Mouse (Mus musculus) naive thymus-derived CD4-positive, alpha-beta T cell, adult 2 months (primary cell): ENCODE measurements around the gene Sec24c.
A peak's percentile ranks its signal among the peaks of the same experiment; 100 is the strongest.

Source experiments
- DNase-seq: peaks from one replicate; pipeline ENCODE4 v3.0.0-alpha.2; 2011; ENCODE audit warnings: low read depth

Gene Sec24c

DNA sequence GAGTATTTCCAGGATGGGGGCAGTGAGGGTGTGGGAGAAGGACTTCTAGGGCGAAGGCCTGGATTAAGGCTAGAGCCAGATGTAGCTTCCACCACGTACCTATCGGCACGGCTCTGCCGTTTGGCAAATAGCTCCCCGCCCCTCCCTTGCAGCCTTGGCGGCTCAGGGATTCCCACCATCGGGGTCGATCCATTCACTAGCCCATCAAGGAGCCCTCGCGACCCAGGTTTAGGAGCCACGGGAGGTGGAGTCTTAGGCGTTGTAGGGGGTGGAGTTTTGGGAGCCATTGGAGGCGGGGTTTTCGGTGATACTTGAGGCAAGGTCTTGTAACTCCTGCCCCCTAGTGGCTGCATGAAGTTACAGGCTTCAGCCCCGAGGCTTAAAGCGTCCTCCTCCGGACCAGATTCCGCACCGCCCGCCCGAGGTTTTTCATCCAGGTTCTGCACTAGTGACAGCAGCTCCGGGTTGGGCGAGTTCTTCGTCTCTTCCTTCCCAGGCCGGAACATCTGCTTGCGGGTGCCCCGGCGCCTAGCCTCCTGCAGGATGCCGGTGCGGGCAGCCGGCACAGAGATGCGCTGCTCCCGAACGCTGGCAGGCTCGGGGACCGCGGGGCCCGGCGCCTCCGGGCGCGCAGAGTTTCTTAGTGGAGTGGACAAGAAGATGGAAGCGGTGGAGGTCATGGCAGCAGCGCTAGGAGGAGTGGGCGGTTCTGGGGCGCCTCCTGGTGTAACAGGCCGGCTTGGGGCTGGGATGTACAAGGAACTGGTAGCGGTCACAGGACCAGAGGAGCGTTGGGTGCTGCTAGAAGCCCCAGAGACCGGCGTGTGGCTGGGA is 13.1 kb upstream of the Sec24c start:
- DNase-seq = peak; percentile 97

DNA sequence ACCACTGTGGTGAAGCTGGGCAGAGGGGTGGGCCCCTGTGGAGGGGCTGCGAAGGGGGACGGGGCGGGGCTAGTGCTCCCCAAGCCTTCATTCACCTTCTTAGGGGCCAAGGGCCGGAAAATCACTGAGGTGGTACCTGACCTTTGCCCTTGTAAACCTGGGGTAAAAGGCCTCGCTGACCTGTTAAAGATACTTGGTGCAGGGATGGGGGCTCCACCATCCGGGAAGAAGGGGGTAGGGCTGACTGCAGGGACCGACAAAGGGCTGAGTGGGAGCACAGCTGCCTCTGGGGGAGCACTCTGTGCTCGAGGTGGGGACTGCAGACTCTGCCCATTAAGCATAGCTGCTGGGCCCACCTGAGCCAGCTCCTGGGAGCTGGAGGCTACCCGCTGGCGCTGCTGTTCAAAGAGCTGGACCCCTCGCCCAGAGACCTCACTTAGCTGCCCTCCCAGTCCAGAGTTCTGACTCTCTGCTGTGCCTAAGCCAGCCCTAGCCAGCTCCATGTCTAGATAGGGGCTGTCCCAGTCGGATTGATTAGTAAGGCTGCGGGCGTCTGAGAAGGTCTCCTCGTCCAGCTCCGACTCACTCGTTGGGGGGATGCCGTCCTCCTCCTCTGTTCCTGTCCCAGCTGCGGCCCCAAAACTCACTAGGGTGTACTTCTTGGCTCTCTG is 12.3 kb upstream of the Sec24c start:
- DNase-seq = no peak

DNA sequence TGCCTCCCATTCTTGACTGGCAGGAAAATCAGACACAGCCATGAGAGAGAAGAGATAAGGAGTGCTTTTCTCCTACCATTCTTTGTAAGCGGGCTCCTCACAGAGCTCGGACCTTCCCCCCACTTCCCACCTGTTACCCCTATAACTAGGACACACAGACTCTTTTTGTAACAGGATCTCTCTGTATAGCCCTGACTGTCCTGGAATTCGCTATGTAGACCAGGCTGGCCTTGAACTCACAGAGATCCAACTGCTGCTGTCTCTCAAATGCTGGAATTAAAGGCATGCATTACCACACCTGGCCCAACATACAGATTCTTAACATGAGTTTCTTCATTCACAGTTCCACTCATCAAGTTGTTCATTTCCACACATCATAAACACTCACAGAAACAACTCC is 11.4 kb upstream of the Sec24c start:
- no peak for DNase-seq

DNA sequence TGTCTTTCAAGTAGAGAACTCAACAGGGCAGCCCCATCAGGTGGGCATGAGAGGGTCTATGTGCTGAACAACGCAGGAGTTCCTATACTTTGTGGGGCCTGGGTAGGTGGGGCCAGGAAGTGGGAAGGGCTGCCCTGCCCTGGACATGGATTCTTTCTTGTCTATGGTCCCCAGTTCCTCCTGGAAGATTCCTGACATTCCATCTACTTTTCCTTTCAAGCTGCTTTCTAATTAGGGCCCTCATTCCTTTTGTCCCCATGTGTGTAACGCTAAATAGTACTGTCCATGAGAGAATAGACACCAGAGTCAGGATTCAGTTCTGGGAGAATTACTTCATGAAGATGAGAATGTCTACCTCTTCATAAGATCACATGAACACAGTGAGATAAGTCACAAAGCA is 10.5 kb upstream of the Sec24c start:
- no peak for DNase-seq

DNA sequence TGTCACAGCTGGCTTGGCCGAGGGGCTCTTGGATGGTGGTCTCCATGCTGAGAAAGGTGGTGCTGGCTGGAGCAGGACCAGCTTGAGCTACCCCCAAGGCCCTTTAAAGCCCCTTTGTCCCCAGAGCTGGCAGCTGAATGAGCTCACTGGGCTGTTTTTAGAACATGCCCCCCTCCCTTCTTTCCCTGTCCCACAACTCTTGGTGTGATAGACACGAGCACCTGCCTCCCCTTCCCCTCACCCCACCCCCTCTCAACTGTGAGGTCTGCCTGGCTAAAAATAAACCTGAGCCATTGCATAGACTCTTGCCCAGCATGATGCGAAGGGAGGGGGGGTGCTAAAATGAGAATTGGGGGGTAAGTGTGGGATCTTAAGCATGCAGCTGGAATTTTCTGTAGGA is 9.7 kb upstream of the Sec24c start:
- DNase-seq = no peak

DNA sequence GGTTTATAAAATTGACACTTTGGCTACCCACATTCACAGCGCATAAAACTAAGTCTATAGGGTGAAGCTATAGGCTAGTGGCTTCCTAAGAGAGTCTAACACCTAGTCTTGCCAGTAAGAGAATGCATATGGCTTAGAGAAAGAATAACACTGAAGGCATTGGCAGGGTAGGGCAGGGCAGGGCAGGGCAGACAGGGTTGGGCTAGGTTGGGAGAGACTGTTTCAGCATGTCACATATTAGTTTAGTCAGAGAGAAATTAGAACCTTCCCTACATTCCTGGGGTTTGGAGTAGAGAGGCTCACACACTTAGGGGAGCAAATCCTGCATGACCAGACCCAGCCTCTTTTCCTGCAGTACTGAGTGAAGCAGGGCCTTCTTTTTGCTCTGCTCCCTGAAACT is 6.6 kb upstream of the Sec24c start:
- no peak for DNase-seq

DNA sequence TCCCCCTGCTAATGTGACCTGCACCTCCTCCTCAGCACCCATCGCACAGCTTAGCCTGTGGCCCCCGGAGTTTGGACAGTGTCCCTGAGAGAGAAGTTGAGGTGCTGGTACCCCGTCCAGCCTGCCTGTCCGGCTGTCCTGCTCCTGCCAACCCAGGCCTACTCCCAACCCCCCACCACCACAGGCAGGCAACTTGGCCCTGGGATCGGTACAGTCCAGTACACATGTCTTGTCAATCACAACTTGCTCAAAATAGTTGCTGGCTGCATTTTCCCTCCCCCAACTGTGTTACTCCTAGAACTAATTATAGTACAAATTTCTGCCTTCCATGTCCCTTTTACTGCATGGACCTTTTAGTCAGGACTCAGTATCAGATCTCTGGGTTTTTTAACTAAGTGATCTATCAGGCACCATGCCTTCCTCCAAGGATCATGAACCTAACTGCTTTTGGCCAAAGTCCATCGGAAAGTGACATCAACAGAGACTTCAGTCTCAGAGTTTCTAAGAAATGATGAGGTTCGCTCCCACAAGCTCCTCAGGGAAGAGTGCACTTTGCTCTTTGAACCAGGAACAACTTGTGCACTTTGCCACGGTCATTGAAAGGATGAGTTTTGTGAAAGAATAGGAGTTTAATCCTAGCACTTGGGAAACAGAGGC is 5.8 kb upstream of the Sec24c start, which contains the start of gene Synpo2l:
TSS of gene Synpo2l (minus strand) at position 201 of the 657 bp plus-strand sequence.
- DNase-seq = no peak

DNA sequence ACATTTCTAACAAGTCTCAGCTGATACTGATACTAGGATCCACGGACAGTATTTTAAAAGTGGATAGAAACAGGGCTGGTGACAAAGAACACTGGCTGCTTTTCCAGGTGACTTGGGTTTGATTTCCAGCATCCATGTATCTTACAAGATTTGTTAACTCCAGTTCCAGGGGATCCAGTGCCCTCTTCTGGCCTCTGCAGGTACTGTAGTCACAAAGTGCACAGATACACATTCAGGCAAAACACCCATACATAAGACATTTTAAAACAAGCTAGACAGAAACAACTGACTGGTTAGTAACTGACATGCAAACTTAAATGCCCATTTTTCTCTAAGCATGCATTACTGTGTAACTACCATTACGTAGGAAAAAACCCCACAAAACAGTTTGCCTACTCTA is 1.1 kb upstream of the Sec24c start:
- peak; percentile 70 for DNase-seq

DNA sequence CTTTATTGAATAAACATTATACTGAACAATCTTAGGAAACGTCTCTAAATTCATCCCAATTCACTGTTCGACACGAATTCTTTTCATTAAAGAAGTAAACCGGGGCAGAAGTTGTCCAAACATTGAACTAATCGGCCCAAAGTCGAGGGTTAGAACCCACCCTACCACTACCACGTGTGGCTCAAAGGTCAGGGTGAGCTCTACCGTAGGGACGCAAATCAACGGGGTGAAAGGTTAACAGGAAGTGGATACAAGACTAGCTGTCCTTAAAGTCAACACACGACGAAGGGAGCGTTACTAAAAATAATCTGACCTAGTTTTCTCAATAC is 409 bp upstream of the Sec24c start:
- no peak for DNase-seq

DNA sequence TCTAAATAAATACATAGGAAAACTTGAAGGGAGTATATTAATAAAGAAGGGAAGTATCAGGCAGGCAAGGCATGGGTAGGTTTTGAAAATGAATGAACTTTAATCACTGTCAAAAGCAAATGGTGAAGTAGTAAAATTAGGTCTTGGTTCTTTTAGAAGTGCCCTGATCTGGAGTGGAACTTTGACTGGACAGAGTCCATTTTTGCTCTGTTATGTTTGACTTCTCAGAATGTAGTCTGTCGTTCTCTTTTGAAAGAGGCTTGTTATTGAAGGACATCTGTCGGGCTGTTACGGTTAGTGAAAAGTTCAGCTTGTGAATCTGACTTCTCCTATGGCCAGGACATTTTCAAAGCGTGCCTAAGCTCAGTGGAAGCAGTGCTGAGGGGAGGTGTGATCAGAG is 3.8 kb downstream of the Sec24c start:
- no peak for DNase-seq

DNA sequence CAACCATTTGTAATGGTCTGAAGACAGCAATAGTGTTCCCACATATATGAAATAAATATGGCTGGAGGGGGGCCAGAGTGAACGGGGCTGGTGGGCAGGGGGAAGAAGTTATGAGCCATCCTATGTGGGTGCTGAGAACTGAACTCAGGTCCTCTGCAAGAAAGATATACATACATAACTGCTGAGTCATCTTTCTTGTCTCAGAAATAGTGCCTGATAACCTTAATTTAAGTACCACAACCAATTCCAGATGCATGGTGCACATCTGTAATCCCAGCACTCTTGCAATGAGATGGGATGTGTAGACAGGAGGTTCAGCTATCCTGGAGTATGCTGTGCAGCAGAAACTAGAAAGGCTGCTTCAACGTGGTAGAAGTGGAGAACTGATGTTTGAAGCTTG is 7.6 kb downstream of the Sec24c start:
- peak; percentile 27 for DNase-seq

DNA sequence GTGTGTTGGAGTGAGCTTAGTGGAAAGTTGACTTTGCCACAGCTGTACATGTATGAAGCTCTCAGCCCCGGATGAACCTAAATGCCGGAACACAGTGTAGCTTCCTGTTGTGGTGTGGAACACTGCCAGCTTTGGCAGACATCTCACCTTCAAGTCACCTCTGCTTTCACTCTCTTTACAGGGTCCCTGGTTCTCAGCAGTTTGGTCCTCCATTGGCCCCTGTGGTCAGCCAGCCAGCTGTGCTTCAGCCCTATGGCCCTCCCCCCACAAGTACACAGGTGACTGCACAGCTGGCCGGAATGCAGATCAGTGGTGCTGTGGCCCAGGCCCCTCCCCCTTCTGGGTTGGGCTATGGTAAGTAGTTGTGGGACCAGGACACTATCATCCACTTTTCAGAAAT is 8.4 kb downstream of the Sec24c start:
- peak; percentile 90 for DNase-seq

DNA sequence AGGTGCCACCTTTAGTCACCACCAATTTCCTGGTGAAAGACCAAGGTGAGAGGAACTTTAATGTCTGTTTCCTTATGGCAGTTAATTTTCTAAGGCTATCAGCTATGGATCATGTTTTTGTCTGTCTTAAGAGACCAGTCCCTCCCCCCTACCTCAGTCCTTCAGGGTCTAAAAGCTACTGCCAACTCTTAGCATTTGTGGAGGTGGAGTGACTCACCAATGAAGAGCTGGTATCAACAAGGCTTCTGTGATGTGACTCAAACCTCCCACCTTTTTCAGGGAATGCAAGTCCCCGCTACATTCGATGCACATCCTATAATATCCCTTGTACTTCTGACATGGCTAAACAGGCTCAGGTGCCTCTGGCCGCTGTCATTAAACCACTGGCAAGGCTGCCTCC is 12.5 kb downstream of the Sec24c start:
- no peak for DNase-seq

DNA sequence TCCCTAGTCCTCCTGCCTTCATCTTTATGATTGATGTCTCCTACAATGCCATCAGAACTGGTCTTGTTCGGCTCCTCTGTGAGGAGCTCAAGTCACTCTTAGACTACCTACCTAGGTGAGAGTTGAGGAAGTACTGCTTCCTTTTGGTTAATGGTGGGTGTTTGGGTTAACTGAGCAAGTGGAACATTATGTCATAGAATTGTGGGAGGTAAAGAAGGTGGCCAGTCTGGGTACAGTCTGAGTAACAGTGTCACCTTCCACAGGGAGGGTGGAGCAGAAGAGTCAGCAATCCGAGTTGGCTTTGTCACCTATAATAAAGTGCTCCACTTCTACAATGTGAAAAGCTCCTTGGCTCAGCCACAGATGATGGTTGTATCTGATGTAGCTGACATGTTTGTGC is 14.9 kb downstream of the Sec24c start:
- DNase-seq = no peak

DNA sequence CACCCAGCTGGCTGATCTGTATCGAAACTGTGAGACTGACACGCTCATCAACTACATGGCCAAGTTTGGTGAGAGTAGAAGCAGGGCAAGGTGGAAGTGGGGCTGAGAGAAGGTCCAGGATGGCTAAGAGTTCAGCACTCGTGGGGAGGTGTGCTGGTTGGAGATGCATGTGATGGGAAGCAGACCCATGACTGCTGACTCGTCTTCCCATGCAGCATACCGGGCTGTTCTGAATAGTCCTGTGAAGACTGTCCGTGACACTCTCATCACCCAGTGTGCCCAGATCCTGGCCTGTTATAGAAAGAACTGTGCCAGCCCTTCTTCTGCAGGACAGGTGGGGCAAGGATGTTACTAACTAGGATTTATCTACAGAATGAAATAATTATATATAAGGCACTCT is 17.7 kb downstream of the Sec24c start:
- no peak for DNase-seq

DNA sequence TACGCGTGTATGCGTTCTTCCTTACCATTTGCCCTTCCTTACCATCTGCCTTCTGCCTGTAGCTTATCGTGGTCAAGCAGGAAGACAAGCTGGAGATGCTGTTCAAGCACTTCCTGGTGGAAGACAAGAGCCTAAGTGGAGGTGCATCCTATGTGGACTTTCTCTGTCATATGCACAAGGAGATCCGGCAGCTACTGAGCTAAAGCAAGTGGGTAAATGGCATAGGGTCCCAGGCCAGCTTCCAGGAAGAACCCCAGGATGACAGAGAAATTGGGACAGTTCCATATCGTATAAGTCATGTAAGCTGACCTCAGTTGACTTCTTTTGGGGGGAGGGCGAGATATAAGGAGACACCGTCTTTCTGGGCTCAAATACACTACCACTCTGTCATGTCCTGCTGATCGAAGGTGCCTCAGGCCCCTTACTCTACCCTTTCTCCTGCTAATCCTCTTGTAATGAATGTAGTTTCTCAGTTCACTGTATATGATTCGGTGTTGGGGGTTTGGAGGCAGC is 19.5 kb downstream of the Sec24c start:
- DNase-seq = peak; percentile 22

DNA sequence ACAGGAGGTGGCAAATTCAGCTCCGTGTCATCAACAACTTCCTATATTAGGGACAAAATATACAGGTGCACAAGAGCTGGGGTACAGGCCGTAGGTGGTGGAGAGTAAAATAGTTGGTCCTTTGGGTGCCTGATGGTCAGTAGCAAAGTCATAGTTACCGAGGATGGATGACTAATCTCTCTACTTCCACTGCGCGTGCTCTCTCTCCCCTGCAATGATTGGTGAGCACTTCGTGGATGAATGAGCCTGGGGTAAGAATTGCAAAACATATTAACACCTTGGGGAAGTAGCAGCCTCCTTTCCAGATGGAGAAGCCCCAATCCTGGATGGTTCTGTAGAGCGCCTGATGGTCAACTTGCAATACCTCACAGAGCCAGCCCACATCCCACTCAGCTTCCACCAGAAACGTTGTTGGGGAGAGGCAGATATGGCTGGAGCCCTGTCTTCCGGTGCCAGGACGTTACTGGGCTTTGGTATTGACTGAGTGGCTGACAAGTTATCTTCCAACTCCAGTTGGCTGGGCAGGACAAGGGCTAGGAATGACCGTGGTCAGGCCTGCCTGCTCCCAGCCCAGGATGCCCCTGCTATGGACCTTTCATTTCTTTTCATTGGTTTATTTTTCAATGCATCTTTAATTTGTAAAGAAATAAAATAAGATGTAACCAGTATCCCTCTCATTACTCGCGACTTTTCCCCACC is 20.2 kb downstream of the Sec24c start:
- peak; percentile 21 for DNase-seq

DNA sequence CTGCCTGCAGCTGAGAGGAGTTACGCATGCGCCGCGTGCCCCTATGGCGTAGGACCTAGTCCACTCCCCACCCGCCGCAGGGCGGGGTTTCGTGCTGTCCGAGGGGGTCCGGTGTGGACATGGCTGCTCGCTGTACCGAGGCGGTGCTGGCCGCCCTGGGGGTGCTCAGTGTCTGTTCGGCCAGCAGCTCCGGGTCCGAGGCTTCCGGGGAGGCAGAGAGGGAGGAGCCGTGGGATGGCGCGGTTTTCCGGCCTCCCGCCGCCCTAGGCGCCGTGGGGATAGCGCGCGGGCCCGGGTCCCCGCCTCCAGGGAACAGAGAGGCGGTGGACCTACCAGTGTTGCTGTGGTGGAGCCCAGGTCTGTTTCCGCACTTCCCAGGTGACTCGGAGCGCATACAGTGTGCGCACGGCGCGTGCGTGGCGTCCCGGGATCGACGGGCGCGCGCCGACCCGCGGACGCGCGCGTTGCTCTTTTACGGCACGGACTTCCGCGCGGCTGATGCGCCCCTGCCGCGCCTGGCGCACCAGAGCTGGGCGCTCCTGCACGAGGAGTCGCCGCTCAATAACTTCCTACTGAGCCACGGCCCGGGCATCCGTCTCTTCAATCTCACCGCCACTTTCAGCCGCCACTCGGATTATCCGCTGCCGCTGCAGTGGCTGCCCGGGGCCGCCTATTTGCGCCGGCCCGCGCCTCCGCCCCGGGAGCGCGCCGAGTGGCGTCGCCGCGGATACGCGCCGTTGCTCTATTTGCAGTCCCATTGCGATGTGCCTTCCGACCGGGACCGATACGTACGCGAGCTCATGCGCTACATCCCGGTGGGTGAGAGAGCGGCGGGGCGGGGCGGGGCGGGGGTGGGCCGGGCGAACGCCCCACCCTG is 21.0 kb downstream of the Sec24c start, which contains the start of gene Fut11:
TSS of gene Fut11 (plus strand) at position 85 of the 877 bp plus-strand sequence.
- peak; percentile 94 for DNase-seq

DNA sequence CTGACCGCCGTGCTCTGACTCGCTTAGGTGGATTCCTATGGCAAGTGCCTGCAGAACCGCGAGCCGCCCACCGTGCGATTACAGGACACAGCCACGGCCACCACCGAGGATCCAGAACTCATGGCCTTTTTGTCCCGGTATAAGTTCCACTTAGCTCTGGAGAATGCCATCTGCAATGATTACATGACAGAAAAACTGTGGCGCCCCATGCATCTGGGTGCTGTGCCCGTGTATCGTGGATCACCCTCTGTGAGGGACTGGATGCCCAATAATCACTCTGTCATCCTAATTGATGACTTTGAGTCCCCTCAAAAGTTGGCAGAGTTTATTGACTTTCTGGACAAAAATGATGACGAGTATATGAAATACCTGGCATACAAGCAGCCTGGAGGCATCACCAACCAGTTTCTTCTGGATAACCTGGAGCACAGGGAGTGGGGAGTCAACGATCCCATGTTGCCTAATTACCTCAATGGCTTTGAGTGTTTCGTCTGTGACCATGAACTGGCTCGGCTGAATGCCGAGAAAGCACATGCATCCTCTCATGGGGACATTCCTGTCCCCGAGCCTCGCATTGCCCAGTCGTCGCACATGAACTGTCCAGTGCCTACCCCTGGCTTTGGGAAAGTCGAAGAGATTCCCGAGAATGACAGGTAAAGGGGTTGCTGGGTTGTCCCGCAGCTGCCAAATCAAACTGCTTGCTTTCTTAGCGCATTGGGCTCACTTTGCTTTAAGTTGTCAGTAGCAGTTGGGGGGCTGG is 21.8 kb downstream of the Sec24c start:
- no peak for DNase-seq

DNA sequence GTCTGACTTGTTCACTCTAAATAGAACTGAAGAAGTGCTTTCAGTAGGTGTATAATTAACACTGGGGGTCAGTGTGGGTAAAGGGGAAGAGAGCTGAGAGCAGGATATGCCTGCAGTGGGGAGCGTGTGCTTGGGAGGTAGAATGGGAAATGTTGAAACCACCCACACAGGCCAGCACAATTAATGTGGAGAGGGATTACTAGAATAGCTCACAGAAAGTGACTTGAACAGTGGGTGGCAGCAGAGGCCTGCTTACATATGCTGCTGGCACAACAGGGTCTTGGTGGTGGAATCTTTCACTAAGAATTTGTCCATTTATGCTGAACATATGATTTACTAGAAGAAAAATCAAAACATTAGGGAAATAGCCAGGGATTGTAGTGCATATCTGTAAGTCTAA is 22.9 kb downstream of the Sec24c start:
- DNase-seq = peak; percentile 63

DNA sequence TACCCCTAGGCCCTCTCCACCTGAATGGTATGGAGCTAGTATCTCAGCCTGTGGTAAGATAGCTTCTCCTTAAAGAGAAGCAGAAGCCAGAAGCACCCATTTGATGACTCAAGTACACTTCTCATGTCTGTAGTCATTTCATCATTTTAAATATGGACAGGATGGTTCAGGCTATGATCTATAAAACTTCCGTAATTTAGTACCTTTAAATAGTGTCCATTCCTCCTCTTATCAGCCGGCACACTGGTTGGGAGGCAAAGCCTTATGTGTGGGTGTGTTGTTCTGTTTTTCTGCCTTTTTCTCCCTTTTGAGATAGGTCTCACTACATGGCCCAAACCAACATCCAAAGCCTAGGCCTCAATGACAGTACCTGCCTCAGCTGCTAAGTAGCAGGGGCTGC is 24.4 kb downstream of the Sec24c start:
- no peak for DNase-seq
